In genomic region chr8:69544511-69544910, GRCm38 (mm10) we compare ENCODE assay signal across 29 mouse cellular contexts. TPM values are rescaled to one million over a fixed set of nuclear protein-coding genes. Genes with fewer than 3 reads are reported as not detected.
A peak's percentile ranks its signal among the peaks of the same experiment; 100 is the strongest.
DNase-seq lines count a peak whose midpoint lies in the region; ATAC-seq and TF ChIP-seq lines count a peak whose summit lies in the region.
"Not testable (repeated sequence)": the region's sequence is repeated elsewhere in the genome, so short reads cannot be mapped to it uniquely, and the experiment has no call there.
"Had no signal": no experiment of that assay in that cellular context is flagged by ENCODE, and none has a peak within 500 bp of the region (broad histone marks: within the 10 kb centered on the region; RNA-seq: fewer than 3 reads in every experiment).

No protein-coding gene starts in this region.

- not testable (repeated sequence) for H3K9ac ChIP-seq in midbrain, embryonic 11.5 days (ENCODE audit: low read length)

- DNase-seq in adrenal gland, adult (ENCODE audit: inconsistent age in 2 of 2, low spot score in 1 of 2): peak; percentile 13 to 74
- DNase-seq in adrenal gland, postnatal 4 days (ENCODE audit: low spot score in 2 of 2): peak; percentile 24 to 29
- peak; percentile 43 for DNase-seq in cerebellum, adult 9-11 months
- DNase-seq in kidney, adult 18-20 months: peak; percentile 52
- DNase-seq in layer of hippocampus, adult 11-12 months (ENCODE audit: low spot score): peak; percentile 33
- DNase-seq in lung, adult 2 months: peak; percentile 55
- not testable (repeated sequence) for DNase-seq in midbrain, embryonic 11.5 days (ENCODE audit: low spot score, missing footprints)

- H3K9me3 ChIP-seq in midbrain, embryonic 11.5 days (ENCODE audit: control insufficient read depth, low read length): not testable (repeated sequence)

- ATAC-seq in midbrain, embryonic 11.5 days (ENCODE audit: low FRiP score): 0 out of 2 replicates have a peak, but pooled peaks have one; percentile 5

- not testable (repeated sequence) for H3K4me1 ChIP-seq in lung, adult 2 months (ENCODE audit: control insufficient read depth, insufficient read depth, low read length); midbrain, embryonic 11.5 days (ENCODE audit: control insufficient read depth, insufficient read depth, low read length)

- not testable (repeated sequence) for TF ChIP-seq POLR2A in lung, adult 2 months (IDR thresholded peaks at IDR 0.05; ENCODE audit: borderline replicate concordance, extremely low read depth, low read depth, low read length)

- H3K27ac ChIP-seq in midbrain, embryonic 11.5 days (ENCODE audit: low read depth, low read length): not testable (repeated sequence)

- not testable (repeated sequence) for H3K36me3 ChIP-seq in midbrain, embryonic 11.5 days (ENCODE audit: control insufficient read depth, insufficient read depth, low read length)

- 57% methylated on average over 13 of the region's 13 CpGs for WGBS in lung, adult 2 months
- WGBS in midbrain, embryonic 11.5 days: 90% methylated on average over 13 of the region's 13 CpGs

- H3K27me3 ChIP-seq in midbrain, embryonic 11.5 days (ENCODE audit: control insufficient read depth, insufficient read depth, low read length): not testable (repeated sequence)

- not testable (repeated sequence) for TF ChIP-seq CTCF in lung, adult 2 months (IDR thresholded peaks at IDR 0.05; ENCODE audit: insufficient read depth, low read length)

- not testable (repeated sequence) for H3K4me2 ChIP-seq in midbrain, embryonic 11.5 days

- not testable (repeated sequence) for H3K4me3 ChIP-seq in lung, adult 2 months (replicated peaks; ENCODE audit: extremely low read depth, low read depth, low read length); midbrain, embryonic 11.5 days (ENCODE audit: low read depth, low read length)

RNA-seq across cellular contexts. Expression of gene Gm7697, which starts 21.7 kb away (rescaled TPM):
- not detected for total RNA-seq in adrenal gland, postnatal 4 days (2021)
- not detected in 2 replicates for polyA plus RNA-seq in lung, adult 2 months (2012; rRNA removed)
- polyA plus RNA-seq in midbrain, embryonic 11.5 days (2014; fragmentation: Nextera tagmentation; extraction: Ambion mirVana): not detected in 2 replicates
- total RNA-seq: gastrocnemius, postnatal 10 days; granulocyte monocyte progenitor cell, adult 5-6 weeks; layer of hippocampus, postnatal 36 days; left cerebral cortex, postnatal 10 days had no signal
- polyA plus RNA-seq: CD4-positive, CD25-positive, alpha-beta regulatory T cell, adult 4 months; embryonic facial prominence, embryonic 10.5 days; embryonic facial prominence, embryonic 15.5 days; forebrain, embryonic 12.5 days; forebrain, postnatal 0 days; heart, embryonic 10.5 days; heart, embryonic 15.5 days; hindbrain, embryonic 11.5 days; hindbrain, embryonic 16.5 days; intestine, embryonic 14.5 days; kidney, embryonic 15.5 days; limb, embryonic 10.5 days; limb, embryonic 15.5 days; liver, embryonic 14.5 days; lung, embryonic 15.5 days; midbrain, embryonic 15.5 days; neural tube, embryonic 15.5 days; stomach, embryonic 15.5 days had no signal
